Mouse (Mus musculus) liver, embryonic 16.5 days (tissue): ENCODE results near the gene Tsnaxip1. TPM values are rescaled to one million over a fixed set of nuclear protein-coding genes. Genes with fewer than 3 reads are reported as not detected.

Experiments used
- ATAC-seq: fragments of 200-750 bp; cut with Nextera tagmentation; 2 replicates; pipeline ENCODE4 v1.8.0; 2017; ENCODE audit warnings: low read depth, mild to moderate bottlenecking, moderate number of reproducible peaks, moderate library complexity
- H3K27ac ChIP-seq: fragments of 300-500 bp; sonication (generic); 2 replicates; pipeline ENCODE4 v1.5.1; 2014; ENCODE audit warnings: mild to moderate bottlenecking, low read length
- H3K27me3 ChIP-seq: fragments of 300-500 bp; sonication (generic); 2 replicates; pipeline ENCODE4 v1.6.1; 2014; ENCODE audit warnings: low read depth, low read length, mixed read lengths; ENCODE audit not compliant: control insufficient read depth, insufficient read depth
- H3K36me3 ChIP-seq: fragments of 300-500 bp; sonication (generic); 2 replicates; pipeline ENCODE4 v1.6.1; 2014; ENCODE audit warnings: mild to moderate bottlenecking; ENCODE audit not compliant: control insufficient read depth, insufficient read depth
- H3K4me1 ChIP-seq: fragments of 300-500 bp; sonication (generic); 2 replicates; pipeline ENCODE4 v1.6.1; 2014; ENCODE audit warnings: low read depth, low read length, mixed read lengths; ENCODE audit not compliant: control insufficient read depth
- H3K4me2 ChIP-seq: fragments of 300-500 bp; sonication (generic); 2 replicates; pipeline ENCODE4 v1.6.1; 2014; ENCODE audit warnings: low read depth, low read length, mixed read lengths
- H3K4me3 ChIP-seq: fragments of 300-500 bp; sonication (generic); 2 replicates; pipeline ENCODE4 v1.5.1; 2014; ENCODE audit warnings: low read depth, mild to moderate bottlenecking, low read length
- H3K9ac ChIP-seq: fragments of 300-500 bp; sonication (generic); 2 replicates; pipeline ENCODE4 v1.6.1; 2014; ENCODE audit warnings: low read depth, low read length
- H3K9me3 ChIP-seq: fragments of 300-500 bp; sonication (generic); replicated peaks from 2 replicates; pipeline ENCODE4 v1.6.1; 2016; ENCODE audit warnings: low read length; ENCODE audit not compliant: control insufficient read depth
- WGBS: fragments of 180-500 bp; shearing (Covaris S2); extraction: QIAGEN DNeasy Blood & Tissue Kit; methylation state at CpG from one replicate; pipeline ENCODE4 v1.1.7; 2014; ENCODE audit not compliant: insufficient replicate concordance; 5-methylcytosine and 5-hydroxymethylcytosine counted together
- polyA plus RNA-seq: library from polyadenylated mRNA; unstranded; fragments of >200 nt; fragmentation: Nextera tagmentation; extraction: Ambion mirVana; gene quantifications from 2 replicates; pipeline ENCODE4 v1.2.1, GENCODE M21; 2015

Gene Tsnaxip1
- polyA plus RNA-seq: 0.07 TPM in 2 replicates

DNA sequence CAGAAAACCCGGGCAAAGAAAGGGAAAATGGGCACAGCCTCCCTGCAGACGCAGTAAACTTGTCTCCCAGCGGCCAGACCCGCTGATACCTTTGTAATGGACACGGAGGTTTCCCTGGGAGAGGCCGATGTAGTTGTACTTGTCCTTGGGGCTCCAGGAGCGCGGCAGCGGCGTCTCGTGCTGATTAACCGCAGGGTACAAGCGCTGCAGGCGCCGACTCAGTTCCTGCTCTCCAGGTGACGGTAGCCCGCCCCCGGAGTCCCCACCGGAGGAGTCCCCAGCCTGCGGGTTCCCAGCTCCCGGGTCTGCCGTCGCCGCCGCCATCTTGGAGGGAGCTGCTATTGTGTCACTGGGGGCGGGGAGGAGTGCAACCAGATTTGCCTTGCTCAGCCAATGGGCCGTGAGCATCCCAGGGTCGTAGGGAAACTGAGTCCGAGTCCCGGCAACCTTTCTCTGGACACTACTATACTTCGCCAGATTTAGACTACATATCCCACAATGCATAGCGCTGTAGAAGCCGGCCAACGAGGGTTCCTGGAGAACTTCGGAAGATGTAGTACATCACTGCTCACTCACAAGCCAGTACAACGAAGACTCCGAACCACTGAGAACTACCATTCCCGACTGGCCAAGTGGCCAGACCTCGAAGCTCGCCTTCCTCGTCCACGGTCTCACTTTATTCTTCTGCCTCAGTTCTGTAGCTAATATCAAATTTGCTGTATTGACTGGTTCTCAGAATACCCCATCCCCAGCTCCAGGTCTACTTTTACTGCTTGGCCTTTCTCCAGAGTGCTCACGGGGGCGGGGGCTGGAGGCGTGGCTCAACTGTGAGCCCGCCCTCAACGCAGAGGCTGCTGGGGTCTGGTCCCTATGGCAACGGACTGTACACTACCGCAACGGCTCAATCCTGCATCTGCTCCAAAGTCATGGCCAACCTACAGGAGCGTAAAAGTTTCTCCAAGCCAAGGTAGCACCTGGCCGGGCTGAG lies at the start of gene Tsnaxip1, which contains the start of gene Ranbp10:
Gene Tsnaxip1 (plus strand): TSS at position 871 of the 988 bp plus-strand sequence.
Gene Ranbp10 (minus strand): TSS at position 490 of the 988 bp plus-strand sequence.
- Histone ChIP-seq H3K4me3 (peak within 1 kb of the TSS; percentile 96), H3K27me3 (no peaks in the 10 kb centered on the region; the same call in 1 of the 2 replicates), H3K9ac (peak within 1 kb of the TSS; percentile 96), H3K4me1 (peaks cover 27% of the 10 kb centered on the region), H3K4me2 (peak within 1 kb of the TSS; percentile 78), H3K9me3 (no peaks in the 10 kb centered on the region), H3K27ac (peak within 1 kb of the TSS; percentile 99), H3K36me3 (peaks cover 25% of the 10 kb centered on the region)
- WGBS: under 1% methylated on average over 52 of the region's 52 CpGs
- peak; percentile 89 for ATAC-seq

DNA sequence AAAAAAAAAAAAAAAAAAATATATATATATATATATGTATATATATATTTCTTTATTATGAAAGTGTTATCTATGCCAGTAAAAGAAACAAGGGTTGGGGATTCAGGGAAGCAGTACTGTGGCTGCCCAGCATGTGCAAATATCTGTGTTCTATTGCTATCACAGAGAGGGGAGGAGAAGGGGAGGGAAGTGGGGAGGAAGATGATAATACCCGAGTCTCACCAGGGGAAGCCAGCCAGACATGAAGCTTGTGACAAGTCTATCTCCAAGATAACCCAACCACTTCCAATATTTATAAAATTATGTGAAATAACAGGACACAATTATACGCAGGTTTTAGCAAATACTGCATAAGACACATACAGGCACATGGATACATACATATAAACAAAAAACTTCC lies 49.7 kb upstream of the Tsnaxip1 start:
- Histone ChIP-seq H3K9ac (no peak overlapping the region), H3K36me3 (peaks cover 98% of the 10 kb centered on the region)
- 30% methylated on average over 2 of the region's 2 CpGs for WGBS

DNA sequence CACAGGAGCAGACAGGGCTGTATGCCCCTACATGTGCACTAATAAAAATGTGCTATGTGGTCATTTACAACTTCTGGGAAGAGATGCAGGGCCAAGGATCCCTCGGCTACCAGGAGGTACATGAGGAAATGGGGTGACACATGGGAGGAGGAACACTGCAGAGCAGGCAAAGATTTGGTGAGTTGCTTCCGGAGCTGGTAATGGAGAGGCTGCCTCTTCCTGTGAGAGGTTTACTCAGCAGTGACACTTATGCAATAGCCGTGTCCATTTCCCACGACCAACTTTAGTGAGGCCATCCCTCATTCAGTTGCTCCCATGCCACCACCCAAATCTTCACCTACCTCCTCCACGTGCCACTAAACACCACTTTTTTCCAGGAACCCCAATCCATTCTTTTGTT lies 47.2 kb upstream of the Tsnaxip1 start:
- no peak overlapping the region for H3K27ac ChIP-seq
- peaks cover 92% of the 10 kb centered on the region for H3K36me3 ChIP-seq
- no peak overlapping the region for H3K9ac ChIP-seq
- 60% methylated on average over 5 of the region's 5 CpGs for WGBS
- H3K27me3 ChIP-seq: no peaks in the 10 kb centered on the region
- no peak overlapping the region for H3K4me2 ChIP-seq
- no peak for ATAC-seq
- H3K9me3 ChIP-seq: no peaks in the 10 kb centered on the region
- no peaks in the 10 kb centered on the region; the same call in 1 of the 2 replicates for H3K4me1 ChIP-seq
- no peak overlapping the region for H3K4me3 ChIP-seq

More for the DNA sequence above, 49.7 kb upstream of the Tsnaxip1 start:
- Histone ChIP-seq H3K9me3 (no peaks in the 10 kb centered on the region), H3K27me3 (no peaks in the 10 kb centered on the region), H3K27ac (no peak overlapping the region), H3K4me2 (no peak overlapping the region), H3K4me3 (no peak overlapping the region), H3K4me1 (no peaks in the 10 kb centered on the region; the same call in 1 of the 2 replicates)
- no peak for ATAC-seq

DNA sequence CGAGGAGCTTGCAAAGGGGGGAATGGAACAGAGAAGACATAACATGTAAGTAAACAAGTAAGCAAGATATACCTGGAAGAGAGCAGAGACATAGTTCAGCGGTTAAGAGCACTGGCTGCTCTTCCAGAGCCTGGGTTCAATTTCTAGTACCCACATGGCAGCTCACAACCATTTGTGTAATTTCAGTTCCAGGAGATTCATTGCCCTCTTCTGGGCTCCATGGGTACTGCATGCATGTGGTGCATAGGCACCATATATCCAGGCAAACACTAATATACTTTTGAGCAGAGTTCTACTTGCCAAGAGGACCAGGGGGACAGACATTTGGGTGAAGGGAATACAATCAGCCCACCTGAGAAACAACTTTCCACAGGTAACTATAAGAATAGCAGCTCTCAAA lies 39.3 kb upstream of the Tsnaxip1 start:
- ATAC-seq: 0 out of 2 replicates have a peak, but pooled peaks have one; percentile 19
- no peak overlapping the region for H3K27ac ChIP-seq
- H3K9me3 ChIP-seq: no peaks in the 10 kb centered on the region
- H3K36me3 ChIP-seq: peaks cover 77% of the 10 kb centered on the region
- WGBS: 85% methylated on average over 2 of the region's 2 CpGs
- no peak overlapping the region for H3K9ac ChIP-seq
- no peak overlapping the region for H3K4me3 ChIP-seq
- no peak overlapping the region for H3K4me2 ChIP-seq
- H3K4me1 ChIP-seq: peaks cover 8% of the 10 kb centered on the region
- H3K27me3 ChIP-seq: no peaks in the 10 kb centered on the region

DNA sequence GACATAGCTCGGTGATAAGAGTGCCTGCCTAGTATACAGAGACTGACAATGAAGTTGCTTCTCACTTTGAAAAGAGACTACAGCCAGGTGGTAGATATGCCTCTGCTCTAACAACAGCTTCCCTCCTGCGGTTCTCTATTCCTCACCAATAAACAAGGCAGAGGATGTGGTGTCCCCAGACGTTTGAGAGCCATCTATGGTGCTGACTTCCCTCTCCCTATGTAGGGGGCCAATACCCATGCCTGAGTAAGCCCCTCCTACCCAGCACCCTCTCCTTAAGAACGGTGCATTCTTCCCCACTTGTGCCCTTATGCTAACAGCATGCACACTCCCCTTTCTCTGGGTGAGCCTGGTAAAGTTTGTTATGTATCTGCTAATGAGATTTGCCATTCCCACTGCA lies 38.6 kb upstream of the Tsnaxip1 start:
- no peaks in the 10 kb centered on the region for H3K27me3 ChIP-seq
- no peak overlapping the region for H3K9ac ChIP-seq
- H3K4me3 ChIP-seq: no peak overlapping the region
- no peak for ATAC-seq
- H3K4me1 ChIP-seq: peaks cover 10% of the 10 kb centered on the region
- WGBS: 36% methylated on average over 4 of the region's 4 CpGs
- H3K36me3 ChIP-seq: peaks cover 72% of the 10 kb centered on the region
- H3K4me2 ChIP-seq: no peak overlapping the region
- no peak overlapping the region for H3K27ac ChIP-seq
- H3K9me3 ChIP-seq: no peaks in the 10 kb centered on the region

DNA sequence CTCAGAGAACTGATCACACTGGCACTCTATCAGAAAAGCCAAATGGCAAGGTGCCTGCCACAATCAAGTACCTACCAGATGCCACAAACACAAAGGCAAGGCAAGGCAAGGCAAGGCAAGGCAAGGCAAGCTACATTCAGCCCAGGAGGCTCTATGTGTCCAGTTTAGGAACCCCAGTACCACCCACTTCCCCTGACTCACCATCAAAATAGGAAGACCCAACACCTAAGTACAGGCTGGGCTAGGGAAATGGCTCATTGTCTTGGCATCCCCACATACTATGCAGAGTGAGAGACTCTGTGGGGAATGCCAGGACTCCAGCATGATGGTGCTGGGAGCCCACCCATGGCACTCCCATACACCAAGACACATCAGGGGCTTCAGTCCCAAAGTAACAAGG lies 37.9 kb upstream of the Tsnaxip1 start:
- no peak overlapping the region for H3K9ac ChIP-seq
- ATAC-seq: no peak
- H3K27ac ChIP-seq: no peak overlapping the region
- H3K4me2 ChIP-seq: no peak overlapping the region
- no peaks in the 10 kb centered on the region for H3K9me3 ChIP-seq
- peaks cover 17% of the 10 kb centered on the region for H3K4me1 ChIP-seq
- no peak overlapping the region for H3K4me3 ChIP-seq
- H3K36me3 ChIP-seq: peaks cover 68% of the 10 kb centered on the region
- H3K27me3 ChIP-seq: no peaks in the 10 kb centered on the region

DNA sequence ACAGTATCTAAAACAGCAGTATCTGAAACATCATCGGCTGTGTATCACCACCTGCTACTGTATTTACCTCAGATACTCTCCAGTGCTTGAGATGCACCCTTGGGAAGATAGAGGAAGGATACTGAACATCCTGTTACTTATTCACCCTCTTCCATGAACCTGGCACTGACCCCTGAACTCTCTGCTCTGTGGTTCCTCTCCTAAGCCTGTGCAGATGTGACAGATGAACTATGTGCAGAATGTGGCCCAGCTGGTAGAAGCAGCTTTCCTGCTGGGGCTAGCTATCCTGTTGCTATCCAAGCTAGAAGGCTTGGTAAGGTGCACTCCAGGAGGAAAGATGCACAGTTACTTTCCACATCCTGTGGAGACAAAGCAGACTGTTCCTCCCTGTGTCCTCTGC lies 34.2 kb upstream of the Tsnaxip1 start:
- no peak overlapping the region for H3K9ac ChIP-seq
- no peak for ATAC-seq
- no peaks in the 10 kb centered on the region for H3K9me3 ChIP-seq
- H3K27ac ChIP-seq: no peak overlapping the region
- no peaks in the 10 kb centered on the region for H3K27me3 ChIP-seq
- H3K4me1 ChIP-seq: peaks cover 47% of the 10 kb centered on the region
- 90% methylated on average over 1 of the region's 1 CpGs for WGBS
- H3K4me3 ChIP-seq: no peak overlapping the region
- peaks cover 60% of the 10 kb centered on the region for H3K36me3 ChIP-seq
- no peak overlapping the region for H3K4me2 ChIP-seq

DNA sequence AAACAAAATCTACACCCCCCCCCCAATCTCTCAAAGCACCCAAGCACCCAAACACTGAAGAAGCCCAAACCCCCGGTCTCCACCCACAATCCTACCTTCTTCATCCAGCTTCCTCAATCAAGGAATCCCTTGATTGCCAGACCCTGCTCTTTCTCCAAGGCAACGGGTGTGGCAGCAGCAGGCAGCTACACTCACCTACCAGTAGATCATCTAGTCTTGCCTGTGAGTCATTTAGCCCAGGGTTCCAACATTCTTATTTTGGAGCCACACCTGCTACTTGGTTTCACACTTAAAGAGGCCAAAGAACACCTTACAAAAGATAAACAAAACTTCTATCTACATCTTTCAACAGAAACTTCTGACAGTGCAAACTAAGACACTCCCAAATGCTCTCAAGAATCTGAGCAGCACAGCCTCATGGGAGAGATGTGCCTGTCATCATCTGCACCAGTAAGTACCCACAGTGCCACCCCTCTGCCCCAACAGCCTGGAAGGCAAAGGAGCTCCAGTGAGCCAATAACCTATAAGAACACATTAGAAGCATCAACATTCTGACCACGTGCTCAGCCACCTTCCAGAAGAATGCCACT lies 33.4 kb upstream of the Tsnaxip1 start:
- H3K27me3 ChIP-seq: no peaks in the 10 kb centered on the region
- H3K36me3 ChIP-seq: peaks cover 58% of the 10 kb centered on the region
- H3K9ac ChIP-seq: no peak overlapping the region
- no peak for ATAC-seq
- no peak overlapping the region for H3K4me3 ChIP-seq
- 64% methylated on average over 3 of the region's 3 CpGs for WGBS
- peak overlapping the region; percentile 8; the same call in 1 of the 2 replicates for H3K27ac ChIP-seq
- H3K4me2 ChIP-seq: no peak overlapping the region
- no peaks in the 10 kb centered on the region for H3K9me3 ChIP-seq
- H3K4me1 ChIP-seq: peaks cover 52% of the 10 kb centered on the region

DNA sequence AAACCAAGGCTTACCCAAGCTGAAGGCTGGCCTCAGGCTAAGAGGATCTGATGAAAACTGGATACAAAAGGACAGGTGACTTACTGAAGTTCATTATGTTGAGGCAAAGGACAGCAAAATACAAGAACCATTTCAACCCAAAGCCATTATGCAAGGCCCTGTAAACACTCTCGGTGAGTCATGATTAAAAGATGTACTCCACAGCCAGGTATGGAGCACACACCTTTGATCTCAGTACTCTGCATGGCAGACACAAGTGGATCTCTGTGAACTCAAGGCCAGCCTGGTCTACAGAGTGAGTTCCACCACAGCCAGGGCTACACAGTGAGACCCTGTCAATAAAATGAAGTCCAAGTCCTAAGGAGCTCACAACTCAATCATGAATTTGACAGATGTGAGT lies 31.7 kb upstream of the Tsnaxip1 start:
- Histone ChIP-seq H3K27ac (peak overlapping the region; percentile 38; the same call in 1 of the 2 replicates), H3K4me1 (peaks cover 63% of the 10 kb centered on the region), H3K4me2 (no peak overlapping the region), H3K9ac (no peak overlapping the region), H3K27me3 (no peaks in the 10 kb centered on the region), H3K9me3 (no peaks in the 10 kb centered on the region), H3K36me3 (peaks cover 57% of the 10 kb centered on the region), H3K4me3 (no peak overlapping the region)
- ATAC-seq: no peak
- 89% methylated on average over 1 of the region's 1 CpGs for WGBS
